ENCODE assay signal across 8 mouse cellular contexts in genomic region chr6:99522359-99523108, GRCm38 (mm10). TPM values are rescaled to one million over a fixed set of nuclear protein-coding genes. Genes with fewer than 3 reads are reported as not detected.
DNase-seq lines count a peak whose midpoint lies in the region; ATAC-seq and TF ChIP-seq lines count a peak whose summit lies in the region.

Foxp1 (minus strand) TSS chr6:99522721.

- TF ChIP-seq POLR2A in bone marrow macrophage, adult 2 months (IDR thresholded peaks at IDR 0.05; ENCODE audit: borderline replicate concordance, low read depth, low read length), result no peak
- 0 out of 2 replicates have a peak, but pooled peaks have one; percentile 17 for TF ChIP-seq POLR2A in liver, adult 2 months (IDR thresholded peaks at IDR 0.05; ENCODE audit: extremely low read depth, insufficient read depth, low read length)

- DNase-seq in B cell, adult 2 months, result peak; percentile 84 to 85
- DNase-seq in liver, adult 2 months (ENCODE audit: extremely low read depth, low read depth, low spot score), result peak; percentile 83
- DNase-seq in spleen, postnatal 36 days (ENCODE audit: low spot score in 2 of 2), result peak; percentile 21 to 57

- peaks cover 8% of the 10 kb centered on the region for H3K4me1 ChIP-seq in bone marrow macrophage, adult 2 months (ENCODE audit: control insufficient read depth, insufficient read depth, low read length)
- H3K4me1 ChIP-seq in erythroblast, embryonic 14.5 days (ENCODE audit: control insufficient read depth), result peaks cover 19% of the 10 kb centered on the region
- peaks cover 11% of the 10 kb centered on the region; the same call in 1 of the 2 replicates for H3K4me1 ChIP-seq in heart, embryonic 12.5 days (replicated peaks)
- H3K4me1 ChIP-seq in kidney, embryonic 16.5 days (ENCODE audit: insufficient read depth, low read length), result peaks cover 3% of the 10 kb centered on the region; the same call in 1 of the 2 replicates
- peaks cover 2% of the 10 kb centered on the region; the same call in 1 of the 2 replicates for H3K4me1 ChIP-seq in liver, adult 2 months (ENCODE audit: control insufficient read depth, insufficient read depth, low read length)

- H3K27ac ChIP-seq in bone marrow macrophage, adult 2 months (ENCODE audit: insufficient read depth, low read depth, low read length), result peak within 1 kb of the TSS; percentile 92
- H3K27ac ChIP-seq in heart, embryonic 12.5 days (ENCODE audit: poor library complexity, severe bottlenecking), result peak within 1 kb of the TSS; percentile 100
- H3K27ac ChIP-seq in kidney, embryonic 16.5 days (ENCODE audit: low read length), result peak within 1 kb of the TSS; percentile 100
- peak within 1 kb of the TSS; percentile 100 for H3K27ac ChIP-seq in liver, adult 2 months (replicated peaks; ENCODE audit: insufficient read depth, low read depth, low read length)

- peaks cover 6% of the 10 kb centered on the region for H3K9me3 ChIP-seq in erythroblast, embryonic 14.5 days (ENCODE audit: control insufficient read depth, low read length)
- peaks cover 6% of the 10 kb centered on the region for H3K9me3 ChIP-seq in heart, embryonic 12.5 days (replicated peaks)
- peaks cover 6% of the 10 kb centered on the region for H3K9me3 ChIP-seq in kidney, embryonic 16.5 days (ENCODE audit: low read length)

- under 1% methylated on average over 72 of the region's 72 CpGs for WGBS in heart, embryonic 12.5 days
- WGBS in kidney, embryonic 16.5 days, result 1% methylated on average over 47 of the region's 72 CpGs
- under 1% methylated on average over 68 of the region's 72 CpGs for WGBS in liver, adult 2 months

- TF ChIP-seq CTCF in bone marrow macrophage, adult 2 months (IDR thresholded peaks at IDR 0.05; ENCODE audit: low read depth, low read length), result no peak
- no peak for TF ChIP-seq CTCF in liver, adult 2 months (IDR thresholded peaks at IDR 0.05; ENCODE audit: low read depth, low read length)

- H3K4me3 ChIP-seq in bone marrow macrophage, adult 2 months (ENCODE audit: insufficient read depth, low read length), result peak within 1 kb of the TSS; percentile 67
- peak within 1 kb of the TSS; percentile 75 for H3K4me3 ChIP-seq in erythroblast, embryonic 14.5 days (replicated peaks)
- peak within 1 kb of the TSS; percentile 90 for H3K4me3 ChIP-seq in heart, embryonic 12.5 days
- H3K4me3 ChIP-seq in kidney, embryonic 16.5 days (ENCODE audit: low read length), result peak within 1 kb of the TSS; percentile 55
- H3K4me3 ChIP-seq in liver, adult 2 months (ENCODE audit: insufficient read depth, low read depth, low read length), result peak within 1 kb of the TSS; percentile 95

- H3K79me2 ChIP-seq in liver, adult 2 months (ENCODE audit: control insufficient read depth, insufficient read depth, low read length), result peaks cover 4% of the 10 kb centered on the region; the same call in 1 of the 2 replicates

- peak; percentile 44 for ATAC-seq in heart, embryonic 12.5 days (ENCODE audit: insufficient number of reproducible peaks, low FRiP score)
- peak; percentile 17; the same call in 1 of the 2 replicates for ATAC-seq in kidney, embryonic 16.5 days (ENCODE audit: low FRiP score, low TSS enrichment)
- ATAC-seq in monocyte, adult 5-6 weeks (replicated peaks; ENCODE audit: insufficient number of reproducible peaks, low FRiP score, low TSS enrichment, poor library complexity, severe bottlenecking), result peak; percentile 38

- peaks cover 35% of the 10 kb centered on the region for H3K27me3 ChIP-seq in erythroblast, embryonic 14.5 days (ENCODE audit: control insufficient read depth)
- H3K27me3 ChIP-seq in heart, embryonic 12.5 days (replicated peaks), result no peaks in the 10 kb centered on the region
- no peaks in the 10 kb centered on the region for H3K27me3 ChIP-seq in kidney, embryonic 16.5 days (ENCODE audit: insufficient read depth, low read length)
- no peaks in the 10 kb centered on the region for H3K27me3 ChIP-seq in liver, adult 2 months (ENCODE audit: control insufficient read depth, insufficient read depth, low read length)

- peak within 1 kb of the TSS; percentile 84 for H3K4me2 ChIP-seq in heart, embryonic 12.5 days
- peak within 1 kb of the TSS; percentile 72 for H3K4me2 ChIP-seq in kidney, embryonic 16.5 days (replicated peaks; ENCODE audit: low read depth, low read length)

- H3K9ac ChIP-seq in heart, embryonic 12.5 days, result peak within 1 kb of the TSS; percentile 99
- peak within 1 kb of the TSS; percentile 93 for H3K9ac ChIP-seq in kidney, embryonic 16.5 days (replicated peaks; ENCODE audit: low read length)
- peak within 1 kb of the TSS; percentile 98 for H3K9ac ChIP-seq in liver, adult 2 months (ENCODE audit: low read depth, low read length)

- H3K36me3 ChIP-seq in erythroblast, embryonic 14.5 days (ENCODE audit: control insufficient read depth), result no peaks in the 10 kb centered on the region
- H3K36me3 ChIP-seq in heart, embryonic 12.5 days, result peaks cover 15% of the 10 kb centered on the region
- H3K36me3 ChIP-seq in kidney, embryonic 16.5 days (ENCODE audit: insufficient read depth, low read length), result peaks cover 11% of the 10 kb centered on the region
- H3K36me3 ChIP-seq in liver, adult 2 months (ENCODE audit: control insufficient read depth, insufficient read depth, low read length), result no peaks in the 10 kb centered on the region

RNA-seq across cellular contexts. Expression of gene Foxp1, which starts in this region (rescaled TPM):
- polyA plus RNA-seq in bone marrow macrophage, adult 2 months (2012; ENCODE audit: insufficient read depth, insufficient read length, missing spikeins), result 73.4 and 77.6 TPM in 2 replicates
- 1.7 and 2.4 TPM in 2 replicates for polyA plus RNA-seq in erythroblast, embryonic 14.5 days (2012)
- polyA plus RNA-seq in heart, embryonic 12.5 days (2016; fragmentation: Nextera tagmentation; extraction: Ambion mirVana), result 91.1 and 94.2 TPM in 2 replicates
- polyA plus RNA-seq in kidney, embryonic 16.5 days (2015; fragmentation: Nextera tagmentation; extraction: Ambion mirVana), result 36.4 and 37.2 TPM in 2 replicates
- 24.8 and 35.3 TPM in 2 replicates for total RNA-seq in liver, adult 2 months (2014; rRNA removed)
- 18.8 and 22.7 TPM in 2 replicates for polyA plus RNA-seq in liver, adult 2 months (2012; rRNA removed)
- total RNA-seq in monocyte, adult 5-6 weeks (2017), result 75.1 to 154 TPM (median 114 TPM) in 3 replicates

Comparison
In these comparisons a context has a peak if more than half of its experiments do, and no peak if none do; other contexts are left out.
1. Peak in every context shown above with its lines: DNase-seq, ATAC-seq, H3K4me3 ChIP-seq and H3K27ac ChIP-seq.